Mouse (Mus musculus) neutrophil, adult 5-6 weeks (primary cell): ENCODE measurements around the gene Kdm5b. TPM values are rescaled to one million over a fixed set of nuclear protein-coding genes. Genes with fewer than 3 reads are reported as not detected.

ENCODE experiments used
- ATAC-seq: fragments of 151-379, 151-347 bp; 2 replicates; pipeline ENCODE4 v1.8.0; 2017; ENCODE audit warnings: mild to moderate bottlenecking, moderate TSS enrichment; ENCODE audit not compliant: insufficient number of reproducible peaks, poor library complexity, low FRiP score, severe bottlenecking; ENCODE audit errors: extremely low read depth
- total RNA-seq: library from RNA; stranded (forward); fragments of 200-1000 nt; gene quantifications from 2 replicates; pipeline ENCODE4 v1.2.3, GENCODE M21; 2017

Kdm5b gene
- total RNA-seq, 1 experiment from 2014 or later: 59.7 TPM

- no peak for ATAC-seq
Observed at GRCm38 (mm10) chr1:134680617-134681016, 120.6 kb downstream of the Kdm5b start.

DNA sequence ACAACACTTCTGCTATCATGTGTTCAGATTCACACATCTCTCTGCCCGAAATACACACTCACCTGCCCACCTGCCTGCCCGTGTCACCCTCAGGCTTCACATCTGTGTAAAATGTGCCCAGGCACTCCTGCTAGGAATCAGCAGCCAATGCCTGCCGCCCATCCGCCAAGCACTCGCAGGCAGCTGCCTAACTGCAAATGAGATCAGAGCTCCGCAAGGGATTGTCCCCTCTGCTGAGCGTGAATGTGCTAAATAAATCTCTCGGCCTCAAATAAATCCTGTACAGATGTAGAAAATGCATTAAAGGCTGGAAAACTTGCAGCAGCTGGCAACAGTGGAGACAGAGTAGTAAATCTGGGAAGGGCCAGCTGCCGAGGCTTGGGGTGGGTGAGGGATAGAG is 122.5 kb downstream of the Kdm5b start:
- no peak for ATAC-seq

Other genes starting within 250 kb of the Kdm5b start
- gene Ppfia4, start 227.2 kb upstream of the Kdm5b start, total RNA-seq: 2.9 and 3.2 TPM in 2 replicates
- gene Tmem183a, start 198.2 kb upstream of the Kdm5b start, total RNA-seq: 63.7 and 74.1 TPM in 2 replicates
- gene 4933406M09Rik, start 174.2 kb upstream of the Kdm5b start, total RNA-seq: 0.35 TPM in 1 of 2 replicates, not detected in the other
- 82.5 and 86.9 TPM in 2 replicates for gene Cyb5r1, start 154.6 kb upstream of the Kdm5b start, total RNA-seq
- 373 and 380 TPM in 2 replicates for gene Adipor1, start 144.8 kb upstream of the Kdm5b start, total RNA-seq
- gene Klhl12, start 104.6 kb upstream of the Kdm5b start, total RNA-seq: 31.3 and 38.4 TPM in 2 replicates
- 16.9 and 21.1 TPM in 2 replicates for gene Rabif, start 65.5 kb upstream of the Kdm5b start, total RNA-seq
- not detected in 2 replicates for gene Mgat4e, start 10.5 kb upstream of the Kdm5b start, total RNA-seq
- gene Syt2, start 86.5 kb downstream of the Kdm5b start, total RNA-seq: 0.12 TPM in 1 of 2 replicates, not detected in the other